Mouse (Mus musculus) stomach, embryonic 14.5 days (tissue): ENCODE measurements around the gene Pex11b. TPM values are rescaled to one million over a fixed set of nuclear protein-coding genes. Genes with fewer than 3 reads are reported as not detected.
"Not testable (repeated sequence)": the region's sequence is repeated elsewhere in the genome, so short reads cannot be mapped to it uniquely, and the experiment has no call there.

Source experiments
- ATAC-seq: fragments of 200-750 bp; cut with Nextera tagmentation; 2 replicates; pipeline ENCODE4 v1.8.0; 2017; ENCODE audit warnings: low read depth, moderate TSS enrichment; ENCODE audit not compliant: insufficient number of reproducible peaks, insufficient read depth, low FRiP score
- H3K27ac ChIP-seq: fragments of 300-500 bp; sonication (generic); 2 replicates; pipeline ENCODE4 v1.5.1; 2014; ENCODE audit warnings: mild to moderate bottlenecking, low read length, moderate library complexity, mixed read lengths
- H3K27me3 ChIP-seq: fragments of 300-500 bp; sonication (generic); 2 replicates; pipeline ENCODE4 v1.6.1; 2014; ENCODE audit warnings: low read length, control low read depth, mixed read lengths; ENCODE audit not compliant: control insufficient read depth, insufficient read depth
- H3K36me3 ChIP-seq: fragments of 300-500 bp; sonication (generic); 2 replicates; pipeline ENCODE4 v1.6.1; 2014; ENCODE audit warnings: mild to moderate bottlenecking, control low read depth, low read length, moderate library complexity, mixed read lengths; ENCODE audit not compliant: control insufficient read depth, insufficient read depth
- H3K4me1 ChIP-seq: fragments of 300-500 bp; sonication (generic); 2 replicates; pipeline ENCODE4 v1.6.1; 2014; ENCODE audit warnings: low read length, control low read depth, mixed read lengths; ENCODE audit not compliant: control insufficient read depth, insufficient read depth
- H3K4me2 ChIP-seq: fragments of 300-500 bp; sonication (generic); replicated peaks from 2 replicates; pipeline ENCODE4 v1.6.1; 2014; ENCODE audit warnings: low read depth, low read length, control low read depth
- H3K4me3 ChIP-seq: fragments of 300-500 bp; sonication (generic); 2 replicates; pipeline ENCODE4 v1.5.1; 2014; ENCODE audit warnings: low read depth, low read length, control low read depth
- H3K9ac ChIP-seq: fragments of 300-500 bp; sonication (generic); replicated peaks from 2 replicates; pipeline ENCODE4 v1.6.1; 2014; ENCODE audit warnings: low read depth, mild to moderate bottlenecking, control low read depth, low read length, moderate library complexity, mixed read lengths
- H3K9me3 ChIP-seq: fragments of 300-500 bp; sonication (generic); 2 replicates; pipeline ENCODE4 v1.6.1; 2016; ENCODE audit warnings: low read depth, low read length, control low read depth; ENCODE audit not compliant: control insufficient read depth
- WGBS: fragments of 180-500 bp; shearing (Covaris S2); extraction: QIAGEN DNeasy Blood & Tissue Kit; methylation state at CpG from one replicate; pipeline ENCODE4 v1.1.7; 2014; 5-methylcytosine and 5-hydroxymethylcytosine counted together
- polyA plus RNA-seq: library from polyadenylated mRNA; unstranded; fragments of >200 nt; fragmentation: Nextera tagmentation; extraction: Ambion mirVana; gene quantifications from 2 replicates; pipeline ENCODE4 v1.2.1, GENCODE M21; 2014

The Pex11b gene
- polyA plus RNA-seq, 1 experiment from 2014 or later = 45.4 TPM

GRCm38 (mm10) chr3:96601941-96602703 lies 33.1 kb upstream of the Pex11b start:
- WGBS = 29% methylated on average over 10 of the region's 10 CpGs
- Histone ChIP-seq H3K9ac (peak overlapping the region; percentile 88), H3K27ac (peak overlapping the region; percentile 96), H3K9me3 (no peaks in the 10 kb centered on the region), H3K4me3 (peak overlapping the region; percentile 54), H3K4me1 (peaks cover 25% of the 10 kb centered on the region; the same call in 1 of the 2 replicates), H3K36me3 (no peaks in the 10 kb centered on the region; the same call in 1 of the 2 replicates), H3K4me2 (peak overlapping the region; percentile 60), H3K27me3 (no peaks in the 10 kb centered on the region)
- no peak for ATAC-seq

GRCm38 (mm10) chr3:96602704-96603084 lies 32.5 kb upstream of the Pex11b start:
- H3K4me2 ChIP-seq = peak overlapping the region; percentile 60
- no peak for ATAC-seq

DNA sequence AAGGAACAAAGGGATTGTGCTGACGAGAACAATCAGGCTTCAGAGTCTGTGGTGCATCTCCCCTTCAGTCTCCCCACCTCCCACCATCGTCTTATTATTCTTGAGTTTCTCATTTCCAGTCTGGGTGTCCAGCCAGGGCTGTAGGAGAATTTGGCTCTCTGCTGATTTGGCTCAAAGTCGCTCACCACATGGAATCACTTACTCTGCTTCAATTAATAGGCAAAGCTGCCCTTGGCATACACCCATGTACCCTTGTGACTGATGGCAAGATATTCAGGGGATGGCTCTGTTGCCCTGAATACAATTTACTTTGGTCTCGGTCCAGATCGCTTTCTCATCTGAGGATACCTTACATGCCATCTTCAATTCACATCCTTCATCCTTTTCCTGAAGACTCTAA lies 31.9 kb upstream of the Pex11b start:
- H3K4me3 ChIP-seq = peak overlapping the region; percentile 54; the same call in 1 of the 2 replicates
- H3K9me3 ChIP-seq = no peaks in the 10 kb centered on the region
- 55% methylated on average over 5 of the region's 5 CpGs for WGBS
- H3K27me3 ChIP-seq = no peaks in the 10 kb centered on the region
- no peak overlapping the region for H3K9ac ChIP-seq
- no peaks in the 10 kb centered on the region; the same call in 1 of the 2 replicates for H3K36me3 ChIP-seq
- no peak overlapping the region; the same call in 1 of the 2 replicates for H3K27ac ChIP-seq
- H3K4me2 ChIP-seq = peak overlapping the region; percentile 60
- peaks cover 23% of the 10 kb centered on the region; the same call in 1 of the 2 replicates for H3K4me1 ChIP-seq
- ATAC-seq = no peak

More at GRCm38 (mm10) chr3:96602704-96603084, 32.5 kb upstream of the Pex11b start:
- H3K27me3 ChIP-seq = no peaks in the 10 kb centered on the region
- peak overlapping the region; percentile 96; the same call in 1 of the 2 replicates for H3K27ac ChIP-seq
- peak overlapping the region; percentile 54 for H3K4me3 ChIP-seq
- H3K36me3 ChIP-seq = no peaks in the 10 kb centered on the region; the same call in 1 of the 2 replicates
- H3K4me1 ChIP-seq = peaks cover 23% of the 10 kb centered on the region; the same call in 1 of the 2 replicates
- 18% methylated on average over 5 of the region's 5 CpGs for WGBS
- no peaks in the 10 kb centered on the region for H3K9me3 ChIP-seq
- H3K9ac ChIP-seq = peak overlapping the region; percentile 88

- H3K27me3 ChIP-seq, H3K9ac ChIP-seq, H3K36me3 ChIP-seq, H3K9me3 ChIP-seq, H3K27ac ChIP-seq, H3K4me3 ChIP-seq, H3K4me2 ChIP-seq, ATAC-seq: not testable (repeated sequence)
- WGBS = 92% methylated on average over 3 of the region's 4 CpGs
- peaks cover 12% of the 10 kb centered on the region; the same call in 1 of the 2 replicates for H3K4me1 ChIP-seq
Measured at GRCm38 (mm10) chr3:96606007-96606406, 29.2 kb upstream of the Pex11b start.

DNA sequence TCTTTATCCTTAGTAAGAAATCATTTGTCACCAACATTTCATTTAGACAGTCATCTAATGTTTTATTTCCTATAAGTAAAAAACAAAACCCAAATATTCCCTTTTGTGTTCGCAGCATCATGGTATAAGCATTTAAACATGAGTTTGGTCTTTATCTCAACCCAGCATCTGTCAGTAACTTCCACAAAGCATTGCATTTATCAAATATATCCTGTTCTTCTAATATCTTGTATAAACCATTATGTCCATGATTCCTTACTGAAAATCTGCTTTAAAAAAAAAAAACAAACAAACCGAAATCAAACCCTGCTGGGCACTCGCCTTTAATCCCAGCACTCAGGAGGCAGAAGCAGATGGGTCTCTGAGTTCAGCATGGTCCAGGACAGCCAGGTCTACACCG lies 28.6 kb upstream of the Pex11b start:
- 91% methylated on average over 4 of the region's 4 CpGs for WGBS
- Histone ChIP-seq H3K4me1 (peaks cover 12% of the 10 kb centered on the region; the same call in 1 of the 2 replicates), H3K27me3 (no peaks in the 10 kb centered on the region), H3K9me3 (no peaks in the 10 kb centered on the region), H3K4me2 (no peak overlapping the region), H3K4me3 (no peak overlapping the region), H3K27ac (no peak overlapping the region), H3K9ac (no peak overlapping the region), H3K36me3 (no peaks in the 10 kb centered on the region; the same call in none of the 2 replicates)
- ATAC-seq = no peak

GRCm38 (mm10) chr3:96617941-96618340 lies 17.2 kb upstream of the Pex11b start:
- no peak overlapping the region for H3K4me3 ChIP-seq
- H3K27ac ChIP-seq = no peak overlapping the region
- H3K4me2 ChIP-seq = no peak overlapping the region
- H3K36me3 ChIP-seq = peaks cover 34% of the 10 kb centered on the region
- 97% methylated on average over 3 of the region's 3 CpGs for WGBS
- no peak for ATAC-seq
- no peaks in the 10 kb centered on the region for H3K4me1 ChIP-seq
- H3K9me3 ChIP-seq = no peaks in the 10 kb centered on the region
- H3K27me3 ChIP-seq = no peaks in the 10 kb centered on the region
- H3K9ac ChIP-seq = no peak overlapping the region

- H3K4me1 ChIP-seq = no peaks in the 10 kb centered on the region
- no peak overlapping the region for H3K9ac ChIP-seq
- no peak overlapping the region for H3K4me2 ChIP-seq
- no peak for ATAC-seq
- 94% methylated on average over 4 of the region's 4 CpGs for WGBS
- H3K4me3 ChIP-seq = no peak overlapping the region
- no peak overlapping the region for H3K27ac ChIP-seq
- no peaks in the 10 kb centered on the region for H3K9me3 ChIP-seq
- peaks cover 44% of the 10 kb centered on the region for H3K36me3 ChIP-seq
- no peaks in the 10 kb centered on the region for H3K27me3 ChIP-seq
Measured at GRCm38 (mm10) chr3:96623201-96623600, 12.0 kb upstream of the Pex11b start.

- Histone ChIP-seq H3K4me1 (peaks cover 6% of the 10 kb centered on the region; the same call in 1 of the 2 replicates), H3K4me3 (peak within 1 kb of the TSS; percentile 78), H3K9ac (peak within 1 kb of the TSS; percentile 57), H3K36me3 (peaks cover 25% of the 10 kb centered on the region), H3K4me2 (peak within 1 kb of the TSS; percentile 72), H3K9me3 (no peaks in the 10 kb centered on the region), H3K27me3 (no peaks in the 10 kb centered on the region), H3K27ac (peak within 1 kb of the TSS; percentile 78)
- ATAC-seq = peak; percentile 95
- under 1% methylated on average over 48 of the region's 48 CpGs for WGBS
Measured at GRCm38 (mm10) chr3:96629729-96630600, 5.2 kb upstream of the Pex11b start, which contains the start of gene Rbm8a. Rbm8a (plus strand) TSS chr3:96629933.
